8 mouse cellular contexts compared by ENCODE assay signal in genomic region chr10:7841571-7842080, GRCm38 (mm10). TPM values are rescaled to one million over a fixed set of nuclear protein-coding genes. Genes with fewer than 3 reads are reported as not detected.
DNase-seq lines count a peak whose midpoint lies in the region; ATAC-seq and TF ChIP-seq lines count a peak whose summit lies in the region.

No protein-coding gene starts in this region.

- H3K27ac ChIP-seq in limb, embryonic 13.5 days, result no peak overlapping the region
- no peak overlapping the region for H3K27ac ChIP-seq in limb, embryonic 10.5 days
- peak overlapping the region; percentile 83 for H3K27ac ChIP-seq in heart, postnatal 0 days (ENCODE audit: low read depth)
- no peak overlapping the region for H3K27ac ChIP-seq in liver, embryonic 12.5 days
- H3K27ac ChIP-seq in midbrain, embryonic 16.5 days (ENCODE audit: low read length), result no peak overlapping the region

- 0 out of 2 replicates have a peak, but pooled peaks cover 8% of the 10 kb centered on the region for H3K27me3 ChIP-seq in limb, embryonic 13.5 days
- peaks cover 6% of the 10 kb centered on the region; the same call in 1 of the 2 replicates for H3K27me3 ChIP-seq in limb, embryonic 10.5 days (ENCODE audit: low read depth, poor library complexity, severe bottlenecking)
- H3K27me3 ChIP-seq in heart, postnatal 0 days (ENCODE audit: control insufficient read depth, insufficient read depth, low read length), result no peaks in the 10 kb centered on the region; the same call in 1 of the 2 replicates
- peaks cover 16% of the 10 kb centered on the region; the same call in 1 of the 2 replicates for H3K27me3 ChIP-seq in liver, embryonic 12.5 days (replicated peaks)
- no peaks in the 10 kb centered on the region for H3K27me3 ChIP-seq in midbrain, embryonic 16.5 days (ENCODE audit: control insufficient read depth, insufficient read depth, low read depth, low read length)

- peaks cover 16% of the 10 kb centered on the region for H3K4me1 ChIP-seq in limb, embryonic 13.5 days
- H3K4me1 ChIP-seq in limb, embryonic 10.5 days, result 0 out of 2 replicates have a peak, but pooled peaks cover 3% of the 10 kb centered on the region
- peaks cover 12% of the 10 kb centered on the region for H3K4me1 ChIP-seq in heart, postnatal 0 days (ENCODE audit: control insufficient read depth, insufficient read depth)
- peaks cover 9% of the 10 kb centered on the region; the same call in 1 of the 2 replicates for H3K4me1 ChIP-seq in liver, embryonic 12.5 days
- H3K4me1 ChIP-seq in midbrain, embryonic 16.5 days (ENCODE audit: control insufficient read depth, insufficient read depth, low read length), result no peaks in the 10 kb centered on the region

- 56% methylated on average over 14 of the region's 14 CpGs for WGBS in limb, embryonic 13.5 days
- 72% methylated on average over 14 of the region's 14 CpGs for WGBS in limb, embryonic 10.5 days
- WGBS in heart, postnatal 0 days, result 5% methylated on average over 14 of the region's 14 CpGs
- 9% methylated on average over 14 of the region's 14 CpGs for WGBS in liver, embryonic 12.5 days (ENCODE audit: insufficient replicate concordance)
- 71% methylated on average over 14 of the region's 14 CpGs for WGBS in midbrain, embryonic 16.5 days

- no peak overlapping the region for H3K4me3 ChIP-seq in limb, embryonic 13.5 days
- H3K4me3 ChIP-seq in limb, embryonic 10.5 days, result no peak overlapping the region
- peak overlapping the region; percentile 22 for H3K4me3 ChIP-seq in heart, postnatal 0 days (ENCODE audit: low read depth, low read length)
- no peak overlapping the region for H3K4me3 ChIP-seq in liver, embryonic 12.5 days
- H3K4me3 ChIP-seq in midbrain, embryonic 16.5 days (ENCODE audit: low read depth, low read length), result no peak overlapping the region

- no peak for DNase-seq in limb, embryonic 10.5 days (ENCODE audit: low spot score)
- peak; percentile 63 for DNase-seq in brain, adult 2 months (ENCODE audit: low read depth, low spot score)
- DNase-seq in heart, postnatal 0 days (ENCODE audit: low spot score), result peak; percentile 94
- DNase-seq in ovary, postnatal 36 days (ENCODE audit: low spot score), result peak; percentile 65
- no peak for DNase-seq in MN1 (ENCODE audit: low spot score)

- 0 out of 2 replicates have a peak overlapping the region, but pooled peaks have one; percentile 21 for H3K4me2 ChIP-seq in limb, embryonic 13.5 days (replicated peaks)
- peak overlapping the region; percentile 50 for H3K4me2 ChIP-seq in heart, postnatal 0 days (ENCODE audit: low read depth, low read length)
- peak overlapping the region; percentile 31 for H3K4me2 ChIP-seq in liver, embryonic 12.5 days
- H3K4me2 ChIP-seq in midbrain, embryonic 16.5 days (ENCODE audit: low read length), result no peak overlapping the region

- no peak overlapping the region for H3K9ac ChIP-seq in limb, embryonic 13.5 days
- H3K9ac ChIP-seq in heart, postnatal 0 days (replicated peaks; ENCODE audit: low read depth, low read length), result 0 out of 2 replicates have a peak overlapping the region, but pooled peaks have one; percentile 46
- H3K9ac ChIP-seq in liver, embryonic 12.5 days, result no peak overlapping the region
- no peak overlapping the region for H3K9ac ChIP-seq in midbrain, embryonic 16.5 days (ENCODE audit: low read depth, low read length)

- no peaks in the 10 kb centered on the region for H3K9me3 ChIP-seq in limb, embryonic 13.5 days
- no peaks in the 10 kb centered on the region for H3K9me3 ChIP-seq in limb, embryonic 10.5 days (replicated peaks)
- no peaks in the 10 kb centered on the region for H3K9me3 ChIP-seq in heart, postnatal 0 days (replicated peaks; ENCODE audit: control insufficient read depth, low read length)
- H3K9me3 ChIP-seq in liver, embryonic 12.5 days (replicated peaks), result no peaks in the 10 kb centered on the region
- H3K9me3 ChIP-seq in midbrain, embryonic 16.5 days (replicated peaks; ENCODE audit: control insufficient read depth, low read length, poor library complexity, severe bottlenecking), result no peaks in the 10 kb centered on the region

- no peak for ATAC-seq in limb, embryonic 13.5 days (ENCODE audit: low FRiP score, low read depth)
- ATAC-seq in heart, postnatal 0 days (ENCODE audit: insufficient read depth, low read depth), result peak; percentile 94
- no peak for ATAC-seq in liver, embryonic 12.5 days
- no peak for ATAC-seq in midbrain, embryonic 16.5 days

- no peak for TF ChIP-seq EP300 in heart, postnatal 0 days (IDR thresholded peaks at IDR 0.05; ENCODE audit: low read depth)

- no peak for TF ChIP-seq CTCF in heart, postnatal 0 days (IDR thresholded peaks at IDR 0.05; ENCODE audit: low read depth)

- H3K36me3 ChIP-seq in limb, embryonic 13.5 days, result no peaks in the 10 kb centered on the region
- no peaks in the 10 kb centered on the region for H3K36me3 ChIP-seq in limb, embryonic 10.5 days
- no peaks in the 10 kb centered on the region for H3K36me3 ChIP-seq in heart, postnatal 0 days (replicated peaks; ENCODE audit: control insufficient read depth, insufficient read depth, low read length)
- no peaks in the 10 kb centered on the region for H3K36me3 ChIP-seq in liver, embryonic 12.5 days
- H3K36me3 ChIP-seq in midbrain, embryonic 16.5 days (ENCODE audit: control insufficient read depth, insufficient read depth, low read length), result no peaks in the 10 kb centered on the region

RNA-seq across cellular contexts. Expression of gene Zc3h12d, which starts 9.4 kb away (rescaled TPM):
- polyA plus RNA-seq in limb, embryonic 13.5 days (2015; fragmentation: Nextera tagmentation; extraction: Ambion mirVana), result 0.41 TPM in 2 replicates
- not detected in 2 replicates for polyA plus RNA-seq in limb, embryonic 10.5 days (2016; fragmentation: Nextera tagmentation; extraction: Ambion mirVana)
- total RNA-seq in heart, postnatal 0 days (2014; rRNA removed; ENCODE audit: low replicate concordance), result 0.04 TPM in 1 of 2 replicates, not detected in the other
- polyA plus RNA-seq in heart, postnatal 0 days (2015; fragmentation: Nextera tagmentation; extraction: Ambion mirVana), result 0.15 and 0.20 TPM in 2 replicates
- polyA plus RNA-seq in liver, embryonic 12.5 days (2016; fragmentation: Nextera tagmentation; extraction: Ambion mirVana), result 0.07 and 0.14 TPM in 2 replicates
- 0.16 and 0.25 TPM in 2 replicates for polyA plus RNA-seq in midbrain, embryonic 16.5 days (2015; fragmentation: Nextera tagmentation; extraction: Ambion mirVana)

RNA-seq across cellular contexts. Expression of gene Ppil4, which starts 48.9 kb away (rescaled TPM):
- 42.7 and 47.2 TPM in 2 replicates for polyA plus RNA-seq in limb, embryonic 13.5 days (2015; fragmentation: Nextera tagmentation; extraction: Ambion mirVana)
- polyA plus RNA-seq in limb, embryonic 10.5 days (2016; fragmentation: Nextera tagmentation; extraction: Ambion mirVana), result 36.5 and 44.6 TPM in 2 replicates
- 13.7 and 14.7 TPM in 2 replicates for total RNA-seq in heart, postnatal 0 days (2014; rRNA removed; ENCODE audit: low replicate concordance)
- polyA plus RNA-seq in heart, postnatal 0 days (2015; fragmentation: Nextera tagmentation; extraction: Ambion mirVana), result 24.2 and 24.9 TPM in 2 replicates
- 34.6 and 35.1 TPM in 2 replicates for polyA plus RNA-seq in liver, embryonic 12.5 days (2016; fragmentation: Nextera tagmentation; extraction: Ambion mirVana)
- polyA plus RNA-seq in midbrain, embryonic 16.5 days (2015; fragmentation: Nextera tagmentation; extraction: Ambion mirVana), result 51.9 and 55.7 TPM in 2 replicates

RNA-seq across cellular contexts. Expression of gene Ginm1, which starts 49.0 kb away (rescaled TPM):
- polyA plus RNA-seq in limb, embryonic 13.5 days (2015; fragmentation: Nextera tagmentation; extraction: Ambion mirVana), result 84.4 and 88.7 TPM in 2 replicates
- polyA plus RNA-seq in limb, embryonic 10.5 days (2016; fragmentation: Nextera tagmentation; extraction: Ambion mirVana), result 47.3 and 49.3 TPM in 2 replicates
- 26.4 and 47.3 TPM in 2 replicates for total RNA-seq in heart, postnatal 0 days (2014; rRNA removed; ENCODE audit: low replicate concordance)
- 107 TPM in 2 replicates for polyA plus RNA-seq in heart, postnatal 0 days (2015; fragmentation: Nextera tagmentation; extraction: Ambion mirVana)
- 32.5 and 33.1 TPM in 2 replicates for polyA plus RNA-seq in liver, embryonic 12.5 days (2016; fragmentation: Nextera tagmentation; extraction: Ambion mirVana)
- 48.1 and 49.5 TPM in 2 replicates for polyA plus RNA-seq in midbrain, embryonic 16.5 days (2015; fragmentation: Nextera tagmentation; extraction: Ambion mirVana)

Comparison
In these comparisons a context has a peak if more than half of its experiments do, and no peak if none do; other contexts are left out.
1. DNase-seq: peak in brain, adult 2 months (single experiment), heart, postnatal 0 days (single experiment) and ovary, postnatal 36 days (single experiment); none in limb, embryonic 10.5 days (single experiment) and MN1 (single experiment).